Mouse (Mus musculus): ENCODE results near the gene Ldha. TPM values are rescaled to one million over a fixed set of nuclear protein-coding genes. Genes with fewer than 3 reads are reported as not detected.

Ldha gene
- 201 TPM for polyA plus RNA-seq (2014; fragmentation: Illumina TruSeq; extraction: RNeasy Lipid Tissue Mini Kit (QIAGEN cat#74804); ENCODE audit: low read depth, low replicate concordance)

DNA sequence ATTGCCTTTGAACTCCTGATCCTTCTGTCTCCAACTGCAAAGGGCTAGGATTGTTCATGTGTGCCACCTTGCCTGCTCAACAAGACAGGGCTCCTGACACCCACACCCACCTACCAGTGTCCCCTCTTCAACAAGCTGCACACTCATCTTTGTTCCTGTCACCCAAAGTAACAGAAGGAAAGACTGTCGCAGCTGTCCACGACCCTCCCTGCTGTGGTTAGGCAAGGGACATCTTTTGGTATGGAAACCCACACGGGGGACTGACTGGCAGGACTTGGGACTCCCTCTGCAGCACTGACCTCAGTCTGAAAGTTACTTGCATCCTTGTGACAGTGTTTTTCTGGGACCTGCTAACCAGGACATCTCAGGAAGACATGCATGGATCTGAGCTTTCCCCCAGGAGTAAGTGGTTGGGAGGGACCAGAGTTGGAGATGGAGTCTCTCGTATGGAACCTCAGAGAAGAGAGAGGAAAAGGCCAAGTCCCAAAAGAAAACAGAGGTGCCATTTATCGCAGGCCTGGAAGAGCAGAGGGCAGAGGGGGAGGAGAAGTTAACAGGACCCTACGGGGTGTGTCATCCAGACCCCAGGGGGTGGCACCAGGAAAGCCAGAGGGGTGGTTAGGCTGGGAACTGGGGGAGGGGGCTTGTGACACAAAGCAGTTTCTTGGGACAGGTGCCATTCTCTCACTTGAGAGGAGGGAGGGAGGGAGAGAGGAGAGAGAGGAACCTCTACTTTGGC lies at the start of gene Ldha:
TSS of gene Ldha (plus strand) at position 689 of the 739 bp plus-strand sequence.

DNA sequence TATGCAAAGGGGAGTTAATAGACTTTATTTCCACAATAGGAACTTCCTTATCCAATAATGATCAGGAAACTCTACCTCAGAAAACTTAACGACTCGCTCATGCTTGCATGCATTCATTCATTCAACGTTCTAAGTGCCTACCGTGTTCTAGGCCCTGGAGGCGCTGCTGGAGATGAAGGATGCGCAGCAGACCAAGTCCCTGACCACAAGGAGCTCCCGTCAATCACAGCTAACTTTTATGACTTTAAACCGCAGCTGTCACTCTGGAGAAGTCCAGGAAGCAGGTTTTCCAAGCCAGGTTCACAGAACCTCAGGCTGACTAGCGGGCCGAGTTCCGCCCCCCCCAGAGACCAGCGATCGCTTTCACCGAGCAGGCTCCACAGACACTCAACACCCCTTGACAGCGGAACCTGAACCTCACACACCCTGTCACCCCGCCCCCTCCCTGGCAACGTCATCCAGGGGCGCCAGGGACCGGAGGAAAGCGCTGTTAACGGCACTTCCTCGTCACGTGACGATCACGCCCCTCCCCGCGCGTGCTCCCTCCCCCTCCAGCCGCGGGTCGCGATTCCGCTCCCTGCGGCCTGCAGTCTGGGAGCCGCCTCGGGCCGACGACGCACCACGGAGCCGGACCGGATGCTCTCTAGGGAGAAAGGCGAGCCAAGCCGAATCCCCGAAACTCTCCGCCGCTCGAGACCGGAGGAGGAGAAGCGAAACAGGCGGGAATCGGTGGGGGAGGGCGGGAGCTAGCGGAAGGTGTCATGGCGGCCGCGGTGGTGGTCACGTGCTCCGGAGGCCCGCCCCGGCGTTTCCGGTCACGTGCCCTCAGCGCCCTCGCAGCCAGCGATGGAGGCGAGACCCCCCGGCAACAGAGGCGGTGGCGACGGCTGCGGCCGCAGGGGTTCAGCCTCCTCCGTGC lies 45.7 kb upstream of the Ldha start, which contains the start of the genes Hps5 and Gtf2h1:
TSS of gene Hps5 (minus strand) at position 778 of the 919 bp plus-strand sequence.
TSS of gene Gtf2h1 (plus strand) at position 817 of the 919 bp plus-strand sequence.

DNA sequence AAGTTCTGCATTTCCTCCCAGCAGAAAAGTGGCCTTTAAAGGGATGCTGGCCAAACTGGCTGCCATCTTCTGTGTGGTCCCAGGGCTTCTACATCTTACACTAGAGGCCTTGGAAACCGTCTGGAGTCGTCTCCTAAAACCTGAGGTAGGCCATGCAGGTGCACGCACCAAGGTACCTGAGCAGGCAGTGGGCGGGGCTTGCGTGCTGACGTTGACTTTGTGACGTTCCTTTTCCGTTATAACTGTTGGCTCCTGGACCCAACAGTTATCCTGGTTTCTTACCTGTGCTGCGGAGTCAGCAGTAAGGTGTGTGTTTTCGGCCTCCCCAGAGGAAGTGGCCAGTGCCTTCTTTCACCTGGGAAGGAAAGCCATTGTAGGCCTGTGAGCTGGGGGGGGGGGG lies 19.7 kb downstream of the Ldha start, which contains the start of gene Ldhc:
TSS of gene Ldhc (plus strand) at position 208 of the 400 bp plus-strand sequence.

Other genes with a start within 250 kb of the Ldha start
- gene Sergef, start 201.7 kb upstream of the Ldha start, polyA plus RNA-seq (2014; fragmentation: Illumina TruSeq; extraction: RNeasy Lipid Tissue Mini Kit (QIAGEN cat#74804); ENCODE audit: low read depth, low replicate concordance): 2.2 TPM
- gene Tph1, start 168.9 kb upstream of the Ldha start, polyA plus RNA-seq (2014; fragmentation: Illumina TruSeq; extraction: RNeasy Lipid Tissue Mini Kit (QIAGEN cat#74804); ENCODE audit: low read depth, low replicate concordance): not detected
- 2.9 TPM for gene Saal1, start 130.8 kb upstream of the Ldha start, polyA plus RNA-seq (2014; fragmentation: Illumina TruSeq; extraction: RNeasy Lipid Tissue Mini Kit (QIAGEN cat#74804); ENCODE audit: low read depth, low replicate concordance)
- not detected for gene Saa3, start 125.8 kb upstream of the Ldha start, polyA plus RNA-seq (2014; fragmentation: Illumina TruSeq; extraction: RNeasy Lipid Tissue Mini Kit (QIAGEN cat#74804); ENCODE audit: low read depth, low replicate concordance)
- gene Saa4, start 108.9 kb upstream of the Ldha start, polyA plus RNA-seq (2014; fragmentation: Illumina TruSeq; extraction: RNeasy Lipid Tissue Mini Kit (QIAGEN cat#74804); ENCODE audit: low read depth, low replicate concordance): not detected
- not detected for gene Saa1, start 98.5 kb upstream of the Ldha start, polyA plus RNA-seq (2014; fragmentation: Illumina TruSeq; extraction: RNeasy Lipid Tissue Mini Kit (QIAGEN cat#74804); ENCODE audit: low read depth, low replicate concordance)
- not detected for gene Saa2, start 89.7 kb upstream of the Ldha start, polyA plus RNA-seq (2014; fragmentation: Illumina TruSeq; extraction: RNeasy Lipid Tissue Mini Kit (QIAGEN cat#74804); ENCODE audit: low read depth, low replicate concordance)
- 47.9 TPM for gene Hps5, start 45.4 kb upstream of the Ldha start, polyA plus RNA-seq (2014; fragmentation: Illumina TruSeq; extraction: RNeasy Lipid Tissue Mini Kit (QIAGEN cat#74804); ENCODE audit: low read depth, low replicate concordance)
- 87.8 TPM for gene Gtf2h1, start 45.4 kb upstream of the Ldha start, polyA plus RNA-seq (2014; fragmentation: Illumina TruSeq; extraction: RNeasy Lipid Tissue Mini Kit (QIAGEN cat#74804); ENCODE audit: low read depth, low replicate concordance)
- not detected for gene Ldhc, start 19.7 kb downstream of the Ldha start, polyA plus RNA-seq (2014; fragmentation: Illumina TruSeq; extraction: RNeasy Lipid Tissue Mini Kit (QIAGEN cat#74804); ENCODE audit: low read depth, low replicate concordance)
- gene Tsg101, start 78.5 kb downstream of the Ldha start, polyA plus RNA-seq (2014; fragmentation: Illumina TruSeq; extraction: RNeasy Lipid Tissue Mini Kit (QIAGEN cat#74804); ENCODE audit: low read depth, low replicate concordance): 241 TPM
- 21.9 TPM for gene Uevld, start 117.1 kb downstream of the Ldha start, polyA plus RNA-seq (2014; fragmentation: Illumina TruSeq; extraction: RNeasy Lipid Tissue Mini Kit (QIAGEN cat#74804); ENCODE audit: low read depth, low replicate concordance)
- gene Gm9999, start 142.1 kb downstream of the Ldha start, polyA plus RNA-seq (2014; fragmentation: Illumina TruSeq; extraction: RNeasy Lipid Tissue Mini Kit (QIAGEN cat#74804); ENCODE audit: low read depth, low replicate concordance): not detected
- gene Spty2d1, start 166.9 kb downstream of the Ldha start, polyA plus RNA-seq (2014; fragmentation: Illumina TruSeq; extraction: RNeasy Lipid Tissue Mini Kit (QIAGEN cat#74804); ENCODE audit: low read depth, low replicate concordance): 35.4 TPM
- 3.0 TPM for gene Tmem86a, start 209.1 kb downstream of the Ldha start, polyA plus RNA-seq (2014; fragmentation: Illumina TruSeq; extraction: RNeasy Lipid Tissue Mini Kit (QIAGEN cat#74804); ENCODE audit: low read depth, low replicate concordance)